Mouse (Mus musculus): ENCODE data around the gene Xpnpep1. TPM values are rescaled to one million over a fixed set of nuclear protein-coding genes. Genes with fewer than 3 reads are reported as not detected.

Gene Xpnpep1
- polyA plus RNA-seq, 1 experiment from 2014 or later = 169 TPM

DNA sequence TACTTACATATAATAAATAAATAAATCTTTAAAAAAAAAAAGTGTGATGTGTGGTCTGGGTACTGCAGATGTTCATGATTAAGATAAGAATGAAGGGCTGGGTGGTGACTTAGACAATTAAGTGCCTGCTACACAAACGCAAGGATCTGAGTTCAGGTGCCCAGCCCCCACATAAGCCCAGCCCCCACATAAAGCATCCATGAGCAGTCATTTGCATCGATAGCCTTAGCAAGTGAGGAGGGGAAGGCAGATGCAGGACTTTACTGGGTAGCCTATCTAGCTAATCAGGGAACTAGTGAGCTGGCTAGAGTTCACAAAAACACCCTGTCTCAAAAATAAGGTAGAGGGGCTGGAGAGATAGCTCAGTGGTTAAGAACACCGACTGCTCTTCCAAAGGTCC is 29.4 kb upstream of the Xpnpep1 start:
- WGBS = 54% methylated on average over 3 of the region's 3 CpGs
- no peak overlapping the region for H3K4me3 ChIP-seq (ENCODE audit: low read length)
- no peaks in the 10 kb centered on the region for H3K27me3 ChIP-seq (ENCODE audit: control insufficient read depth, insufficient read depth, low read depth, low read length)
- H3K36me3 ChIP-seq (ENCODE audit: control insufficient read depth, insufficient read depth, low read length) = no peaks in the 10 kb centered on the region
- H3K4me1 ChIP-seq (replicated peaks; ENCODE audit: control insufficient read depth, insufficient read depth, low read length) = peaks cover 32% of the 10 kb centered on the region
- H3K9me3 ChIP-seq (ENCODE audit: control insufficient read depth, low read length) = no peaks in the 10 kb centered on the region
- no peak for ATAC-seq (ENCODE audit: low read depth)
- H3K4me2 ChIP-seq (ENCODE audit: low read depth, low read length) = no peak overlapping the region
- H3K9ac ChIP-seq (ENCODE audit: low read length) = no peak overlapping the region
- no peak overlapping the region for H3K27ac ChIP-seq (ENCODE audit: low read length)

DNA sequence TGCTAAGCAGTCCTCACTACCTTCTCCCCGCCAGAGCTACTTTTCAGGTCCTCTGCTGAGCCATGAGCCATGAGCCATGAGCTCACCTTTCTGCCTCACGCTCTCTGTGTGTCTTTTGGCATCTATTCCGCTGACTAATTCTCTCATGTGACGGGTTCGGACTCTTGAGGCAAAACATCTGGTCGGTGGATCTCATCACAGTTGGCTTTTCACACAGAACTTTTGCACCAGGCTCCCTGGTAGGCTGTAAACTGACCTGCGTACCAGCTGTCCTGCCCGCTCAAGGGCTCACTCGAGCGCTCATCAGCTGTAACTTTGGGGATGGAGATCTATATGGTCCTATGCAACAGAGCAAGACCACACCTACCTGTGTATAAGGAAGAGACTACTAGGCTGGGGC is 26.9 kb upstream of the Xpnpep1 start:
- peak overlapping the region; percentile 4 for H3K4me2 ChIP-seq (ENCODE audit: low read depth, low read length)
- 32% methylated on average over 10 of the region's 10 CpGs for WGBS
- no peaks in the 10 kb centered on the region for H3K36me3 ChIP-seq (ENCODE audit: control insufficient read depth, insufficient read depth, low read length)
- no peak overlapping the region for H3K27ac ChIP-seq (ENCODE audit: low read length)
- no peaks in the 10 kb centered on the region for H3K9me3 ChIP-seq (ENCODE audit: control insufficient read depth, low read length)
- peaks cover 25% of the 10 kb centered on the region for H3K4me1 ChIP-seq (replicated peaks; ENCODE audit: control insufficient read depth, insufficient read depth, low read length)
- H3K9ac ChIP-seq (ENCODE audit: low read length) = no peak overlapping the region
- no peaks in the 10 kb centered on the region for H3K27me3 ChIP-seq (ENCODE audit: control insufficient read depth, insufficient read depth, low read depth, low read length)
- peak; percentile 40; the same call in 1 of the 2 replicates for ATAC-seq (ENCODE audit: low read depth)
- H3K4me3 ChIP-seq (ENCODE audit: low read length) = no peak overlapping the region

- peak overlapping the region; percentile 4 for H3K4me2 ChIP-seq (ENCODE audit: low read depth, low read length)
- H3K36me3 ChIP-seq (ENCODE audit: control insufficient read depth, insufficient read depth, low read length) = no peaks in the 10 kb centered on the region
- peaks cover 21% of the 10 kb centered on the region for H3K4me1 ChIP-seq (replicated peaks; ENCODE audit: control insufficient read depth, insufficient read depth, low read length)
- H3K27ac ChIP-seq (ENCODE audit: low read length) = no peak overlapping the region
- ATAC-seq (ENCODE audit: low read depth) = peak; percentile 31; the same call in 1 of the 2 replicates
- H3K9ac ChIP-seq (ENCODE audit: low read length) = no peak overlapping the region
- no peak overlapping the region for H3K4me3 ChIP-seq (ENCODE audit: low read length)
- 15% methylated on average over 9 of the region's 9 CpGs for WGBS
- H3K9me3 ChIP-seq (ENCODE audit: control insufficient read depth, low read length) = no peaks in the 10 kb centered on the region
- no peaks in the 10 kb centered on the region for H3K27me3 ChIP-seq (ENCODE audit: control insufficient read depth, insufficient read depth, low read depth, low read length)
Observed at GRCm38 (mm10) chr19:53066531-53066930, 26.5 kb upstream of the Xpnpep1 start.

DNA sequence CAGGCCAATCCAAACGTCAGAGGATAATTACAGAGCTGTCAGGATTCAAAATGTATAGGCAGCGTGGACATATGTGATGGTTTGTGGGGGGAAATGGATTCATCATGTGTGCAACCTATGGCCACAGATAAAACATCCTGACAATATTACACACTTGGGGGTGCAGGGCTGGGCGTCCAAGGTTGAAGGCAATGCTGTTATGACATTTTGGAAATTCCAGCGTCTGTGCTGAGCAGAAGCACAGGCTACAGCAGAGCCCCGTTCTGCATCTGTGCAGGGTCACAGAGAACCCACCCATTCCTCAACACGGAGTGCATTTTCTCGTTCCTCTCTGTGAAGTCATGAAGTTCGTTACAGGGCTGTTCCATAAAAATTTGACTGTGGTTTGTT is 25.0 kb upstream of the Xpnpep1 start:
- Histone ChIP-seq H3K9ac (ENCODE audit: low read length) (no peak overlapping the region), H3K9me3 (ENCODE audit: control insufficient read depth, low read length) (no peaks in the 10 kb centered on the region), H3K27me3 (ENCODE audit: control insufficient read depth, insufficient read depth, low read depth, low read length) (no peaks in the 10 kb centered on the region), H3K27ac (ENCODE audit: low read length) (no peak overlapping the region), H3K36me3 (ENCODE audit: control insufficient read depth, insufficient read depth, low read length) (no peaks in the 10 kb centered on the region), H3K4me2 (ENCODE audit: low read depth, low read length) (no peak overlapping the region), H3K4me3 (ENCODE audit: low read length) (no peak overlapping the region), H3K4me1 (replicated peaks; ENCODE audit: control insufficient read depth, insufficient read depth, low read length) (peaks cover 13% of the 10 kb centered on the region)
- WGBS = 35% methylated on average over 8 of the region's 8 CpGs
- peak; percentile 41 for ATAC-seq (ENCODE audit: low read depth)

- no peak overlapping the region for H3K4me2 ChIP-seq (ENCODE audit: low read depth, low read length)
- H3K9me3 ChIP-seq (ENCODE audit: control insufficient read depth, low read length) = no peaks in the 10 kb centered on the region
- 53% methylated on average over 12 of the region's 12 CpGs for WGBS
- no peak overlapping the region for H3K9ac ChIP-seq (ENCODE audit: low read length)
- H3K4me1 ChIP-seq (replicated peaks; ENCODE audit: control insufficient read depth, insufficient read depth, low read length) = peaks cover 13% of the 10 kb centered on the region
- no peak overlapping the region for H3K27ac ChIP-seq (ENCODE audit: low read length)
- no peaks in the 10 kb centered on the region for H3K36me3 ChIP-seq (ENCODE audit: control insufficient read depth, insufficient read depth, low read length)
- H3K27me3 ChIP-seq (ENCODE audit: control insufficient read depth, insufficient read depth, low read depth, low read length) = no peaks in the 10 kb centered on the region
- ATAC-seq (ENCODE audit: low read depth) = peak; percentile 19; the same call in 1 of the 2 replicates
- no peak overlapping the region for H3K4me3 ChIP-seq (ENCODE audit: low read length)
Observed at GRCm38 (mm10) chr19:53064292-53064971, 24.4 kb upstream of the Xpnpep1 start.

GRCm38 (mm10) chr19:53062046-53062445 is 22.0 kb upstream of the Xpnpep1 start:
- no peak overlapping the region for H3K4me2 ChIP-seq (ENCODE audit: low read depth, low read length)
- H3K9me3 ChIP-seq (ENCODE audit: control insufficient read depth, low read length) = no peaks in the 10 kb centered on the region
- WGBS = 41% methylated on average over 3 of the region's 3 CpGs
- H3K27ac ChIP-seq (ENCODE audit: low read length) = no peak overlapping the region
- H3K9ac ChIP-seq (ENCODE audit: low read length) = no peak overlapping the region
- H3K4me1 ChIP-seq (replicated peaks; ENCODE audit: control insufficient read depth, insufficient read depth, low read length) = peaks cover 11% of the 10 kb centered on the region
- H3K36me3 ChIP-seq (ENCODE audit: control insufficient read depth, insufficient read depth, low read length) = no peaks in the 10 kb centered on the region
- ATAC-seq (ENCODE audit: low read depth) = no peak
- H3K27me3 ChIP-seq (ENCODE audit: control insufficient read depth, insufficient read depth, low read depth, low read length) = no peaks in the 10 kb centered on the region
- no peak overlapping the region for H3K4me3 ChIP-seq (ENCODE audit: low read length)

DNA sequence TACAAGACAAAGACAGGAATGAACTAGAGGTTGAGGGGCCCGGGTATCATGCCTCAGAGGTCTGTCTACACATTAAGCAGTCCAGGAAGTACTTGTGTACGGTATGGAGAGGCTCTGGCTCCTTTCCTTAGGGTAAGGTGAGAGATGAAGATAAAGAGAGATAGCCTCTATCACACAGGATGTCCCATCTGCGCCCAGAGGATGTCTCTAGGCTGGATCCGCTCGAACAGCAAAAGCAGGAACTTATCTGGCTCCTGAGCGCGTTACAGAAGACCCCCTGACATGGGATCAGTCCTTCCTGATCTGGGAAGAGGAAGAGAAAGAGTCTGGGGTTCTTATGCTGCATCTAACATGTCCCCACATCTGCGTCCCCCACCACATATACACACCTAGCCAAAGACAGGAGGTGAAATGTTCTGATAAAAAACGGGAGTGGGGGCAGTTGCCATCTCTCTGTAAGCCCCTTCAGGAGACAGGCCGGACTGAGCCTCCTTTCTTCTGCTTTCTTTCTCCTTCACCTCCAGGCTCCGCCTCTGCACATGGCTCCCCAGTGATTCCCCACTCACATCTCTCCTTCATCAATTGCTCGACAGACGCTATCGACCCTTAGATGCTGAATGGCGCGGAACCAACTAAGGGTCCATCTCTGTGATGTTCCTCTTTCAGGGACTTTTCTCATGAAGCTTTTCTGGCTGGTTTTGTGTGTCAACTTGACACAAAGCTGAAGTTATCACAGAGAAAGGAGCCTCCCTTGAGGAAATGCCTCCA is 19.5 kb upstream of the Xpnpep1 start:
- 81% methylated on average over 16 of the region's 16 CpGs for WGBS
- Histone ChIP-seq H3K36me3 (ENCODE audit: control insufficient read depth, insufficient read depth, low read length) (no peaks in the 10 kb centered on the region), H3K4me3 (ENCODE audit: low read length) (no peak overlapping the region), H3K9ac (ENCODE audit: low read length) (no peak overlapping the region), H3K4me2 (ENCODE audit: low read depth, low read length) (no peak overlapping the region), H3K27me3 (ENCODE audit: control insufficient read depth, insufficient read depth, low read depth, low read length) (no peaks in the 10 kb centered on the region), H3K27ac (ENCODE audit: low read length) (no peak overlapping the region), H3K9me3 (ENCODE audit: control insufficient read depth, low read length) (no peaks in the 10 kb centered on the region), H3K4me1 (replicated peaks; ENCODE audit: control insufficient read depth, insufficient read depth, low read length) (peaks cover 3% of the 10 kb centered on the region; the same call in 1 of the 2 replicates)
- ATAC-seq (ENCODE audit: low read depth) = 0 out of 2 replicates have a peak, but pooled peaks have one; percentile 7

GRCm38 (mm10) chr19:53058726-53059334 is 18.8 kb upstream of the Xpnpep1 start:
- Histone ChIP-seq H3K36me3 (ENCODE audit: control insufficient read depth, insufficient read depth, low read length) (no peaks in the 10 kb centered on the region), H3K27me3 (ENCODE audit: control insufficient read depth, insufficient read depth, low read depth, low read length) (no peaks in the 10 kb centered on the region), H3K9ac (ENCODE audit: low read length) (no peak overlapping the region), H3K4me3 (ENCODE audit: low read length) (no peak overlapping the region), H3K4me1 (replicated peaks; ENCODE audit: control insufficient read depth, insufficient read depth, low read length) (no peaks in the 10 kb centered on the region), H3K9me3 (ENCODE audit: control insufficient read depth, low read length) (no peaks in the 10 kb centered on the region), H3K4me2 (ENCODE audit: low read depth, low read length) (no peak overlapping the region), H3K27ac (ENCODE audit: low read length) (no peak overlapping the region)
- peak; percentile 36 for ATAC-seq (ENCODE audit: low read depth)
- 85% methylated on average over 8 of the region's 8 CpGs for WGBS
